23 mouse cellular contexts compared by ENCODE assay signal in genomic region chr8:91684596-91685317, GRCm38 (mm10).
DNase-seq lines count a peak whose midpoint lies in the region; ATAC-seq and TF ChIP-seq lines count a peak whose summit lies in the region.
"Had no signal": no experiment of that assay in that cellular context is flagged by ENCODE, and none has a peak within 500 bp of the region (broad histone marks: within the 10 kb centered on the region; RNA-seq: fewer than 3 reads in every experiment).

No protein-coding gene starts in this region.

- TF ChIP-seq CTCF in hindbrain, postnatal 0 days (IDR thresholded peaks at IDR 0.05; ENCODE audit: low read depth), result no peak
- TF ChIP-seq CTCF in lung, adult 2 months (IDR thresholded peaks at IDR 0.05; ENCODE audit: insufficient read depth, low read length), result no peak

- H3K27me3 ChIP-seq in embryonic facial prominence, embryonic 11.5 days (ENCODE audit: control insufficient read depth, insufficient read depth, low read length), result no peaks in the 10 kb centered on the region
- H3K27me3 ChIP-seq in embryonic facial prominence, embryonic 10.5 days (replicated peaks; ENCODE audit: low read depth, poor library complexity, severe bottlenecking), result peaks cover 41% of the 10 kb centered on the region
- no peaks in the 10 kb centered on the region for H3K27me3 ChIP-seq in hindbrain, postnatal 0 days (ENCODE audit: insufficient read depth, low read length)
- H3K27me3 ChIP-seq in hindbrain, embryonic 12.5 days, result 0 out of 2 replicates have a peak, but pooled peaks cover 7% of the 10 kb centered on the region
- H3K27me3 ChIP-seq: embryonic facial prominence, embryonic 12.5 days; embryonic facial prominence, embryonic 15.5 days had no signal

- no peaks in the 10 kb centered on the region for H3K36me3 ChIP-seq in embryonic facial prominence, embryonic 11.5 days (replicated peaks; ENCODE audit: control insufficient read depth, insufficient read depth, low read depth, low read length)
- no peaks in the 10 kb centered on the region for H3K36me3 ChIP-seq in embryonic facial prominence, embryonic 10.5 days (replicated peaks)
- H3K36me3 ChIP-seq in hindbrain, postnatal 0 days (ENCODE audit: insufficient read depth, low read length), result no peaks in the 10 kb centered on the region
- no peaks in the 10 kb centered on the region for H3K36me3 ChIP-seq in hindbrain, embryonic 12.5 days
- H3K36me3 ChIP-seq: embryonic facial prominence, embryonic 12.5 days; embryonic facial prominence, embryonic 15.5 days; heart, embryonic 10.5 days; heart, embryonic 13.5 days had no signal

- H3K4me1 ChIP-seq in embryonic facial prominence, embryonic 11.5 days (ENCODE audit: control insufficient read depth, insufficient read depth, low read length), result no peaks in the 10 kb centered on the region; the same call in 1 of the 2 replicates
- H3K4me1 ChIP-seq in embryonic facial prominence, embryonic 10.5 days, result peaks cover 33% of the 10 kb centered on the region
- H3K4me1 ChIP-seq in hindbrain, postnatal 0 days (ENCODE audit: insufficient read depth, low read length), result no peaks in the 10 kb centered on the region
- H3K4me1 ChIP-seq in hindbrain, embryonic 12.5 days, result peaks cover 7% of the 10 kb centered on the region
- H3K4me1 ChIP-seq in lung, adult 2 months (ENCODE audit: control insufficient read depth, insufficient read depth, low read length), result no peaks in the 10 kb centered on the region
- H3K4me1 ChIP-seq: embryonic facial prominence, embryonic 15.5 days had no signal

- H3K4me3 ChIP-seq in embryonic facial prominence, embryonic 11.5 days (ENCODE audit: low read depth, low read length), result no peak overlapping the region
- no peak overlapping the region for H3K4me3 ChIP-seq in embryonic facial prominence, embryonic 10.5 days
- H3K4me3 ChIP-seq in hindbrain, postnatal 0 days (ENCODE audit: low read length), result no peak overlapping the region
- no peak overlapping the region for H3K4me3 ChIP-seq in hindbrain, embryonic 12.5 days
- H3K4me3 ChIP-seq in lung, adult 2 months (replicated peaks; ENCODE audit: extremely low read depth, low read depth, low read length), result no peak overlapping the region
- H3K4me3 ChIP-seq: embryonic facial prominence, embryonic 12.5 days; embryonic facial prominence, embryonic 15.5 days; heart, adult 2 months; heart, embryonic 10.5 days; heart, embryonic 13.5 days had no signal

- no peak overlapping the region for H3K27ac ChIP-seq in embryonic facial prominence, embryonic 11.5 days (replicated peaks; ENCODE audit: low read depth, low read length)
- no peak overlapping the region for H3K27ac ChIP-seq in embryonic facial prominence, embryonic 10.5 days (replicated peaks)
- no peak overlapping the region for H3K27ac ChIP-seq in hindbrain, postnatal 0 days
- H3K27ac ChIP-seq in hindbrain, embryonic 12.5 days, result no peak overlapping the region
- H3K27ac ChIP-seq: embryonic facial prominence, embryonic 12.5 days; embryonic facial prominence, embryonic 15.5 days; heart, adult 2 months; heart, embryonic 10.5 days; heart, embryonic 13.5 days; hindbrain, embryonic 14.5 days had no signal

- ATAC-seq in embryonic facial prominence, embryonic 11.5 days (replicated peaks; ENCODE audit: insufficient number of reproducible peaks, low FRiP score, low TSS enrichment, low read depth), result 0 out of 2 replicates have a peak, but pooled peaks have one; percentile 34
- no peak for ATAC-seq in hindbrain, postnatal 0 days
- no peak for ATAC-seq in hindbrain, embryonic 12.5 days (ENCODE audit: low FRiP score)
- ATAC-seq: CD4-positive, CD25-positive, alpha-beta regulatory T cell, adult 4 months; forebrain, embryonic 14.5 days; forebrain, postnatal 0 days had no signal

- no peak for DNase-seq in embryonic facial prominence, embryonic 11.5 days (ENCODE audit: low spot score)
- no peak for DNase-seq in embryonic facial prominence, embryonic 10.5 days (ENCODE audit: low spot score)
- peak; percentile 19 for DNase-seq in hindbrain, postnatal 0 days (ENCODE audit: low spot score)
- DNase-seq in lung, postnatal 10 days, result peak; percentile 21
- no peak for DNase-seq in lung, adult 2 months
- peak; percentile 37 for DNase-seq in right cerebral cortex, postnatal 14 days
- no peak for DNase-seq in right cerebral cortex, postnatal 25 days
- DNase-seq: adrenal gland, adult 2 months; cerebellum, adult 11-12 months; cerebellum, adult 9-10 months; cerebellum, postnatal 36 days; forebrain, postnatal 0 days; gastrocnemius, postnatal 10 days; gastrocnemius, postnatal 36 days; heart, adult 2 months had no signal

- no peak overlapping the region for H3K4me2 ChIP-seq in embryonic facial prominence, embryonic 11.5 days (ENCODE audit: low read depth, low read length)
- H3K4me2 ChIP-seq in hindbrain, postnatal 0 days (ENCODE audit: low read depth, low read length), result no peak overlapping the region
- no peak overlapping the region for H3K4me2 ChIP-seq in hindbrain, embryonic 12.5 days (replicated peaks)
- H3K4me2 ChIP-seq: embryonic facial prominence, embryonic 12.5 days; embryonic facial prominence, embryonic 15.5 days; heart, embryonic 13.5 days; hindbrain, embryonic 14.5 days had no signal

- no peaks in the 10 kb centered on the region for H3K9me3 ChIP-seq in embryonic facial prominence, embryonic 11.5 days (replicated peaks; ENCODE audit: control insufficient read depth, low read length)
- H3K9me3 ChIP-seq in embryonic facial prominence, embryonic 10.5 days, result no peaks in the 10 kb centered on the region
- no peaks in the 10 kb centered on the region for H3K9me3 ChIP-seq in hindbrain, postnatal 0 days (ENCODE audit: low read length)
- no peaks in the 10 kb centered on the region for H3K9me3 ChIP-seq in hindbrain, embryonic 12.5 days (replicated peaks)
- H3K9me3 ChIP-seq: embryonic facial prominence, embryonic 12.5 days; embryonic facial prominence, embryonic 15.5 days; heart, embryonic 10.5 days; heart, embryonic 13.5 days had no signal

- no peak for TF ChIP-seq POLR2A in lung, adult 2 months (IDR thresholded peaks at IDR 0.05; ENCODE audit: borderline replicate concordance, extremely low read depth, low read depth, low read length)

- 68% methylated on average over 6 of the region's 6 CpGs for whole genome bisulfite sequencing in embryonic facial prominence, embryonic 11.5 days
- WGBS in embryonic facial prominence, embryonic 10.5 days, result 78% methylated on average over 6 of the region's 6 CpGs
- WGBS in hindbrain, postnatal 0 days, result 48% methylated on average over 6 of the region's 6 CpGs
- 68% methylated on average over 6 of the region's 6 CpGs for WGBS in hindbrain, embryonic 12.5 days
- 74% methylated on average over 6 of the region's 6 CpGs for WGBS in lung, adult 2 months

- no peak overlapping the region for H3K9ac ChIP-seq in embryonic facial prominence, embryonic 11.5 days (replicated peaks; ENCODE audit: low read length)
- no peak overlapping the region for H3K9ac ChIP-seq in hindbrain, postnatal 0 days (replicated peaks; ENCODE audit: low read length)
- H3K9ac ChIP-seq in hindbrain, embryonic 12.5 days, result no peak overlapping the region
- H3K9ac ChIP-seq: embryonic facial prominence, embryonic 12.5 days; embryonic facial prominence, embryonic 15.5 days; forebrain, postnatal 0 days; heart, embryonic 13.5 days; hindbrain, embryonic 14.5 days had no signal

Comparison
In these comparisons a context has a peak if more than half of its experiments do, and no peak if none do; other contexts are left out.
1. DNase-seq: peak in hindbrain, postnatal 0 days (single experiment), lung, postnatal 10 days (single experiment) and right cerebral cortex, postnatal 14 days (single experiment); none in embryonic facial prominence, embryonic 11.5 days (single experiment), embryonic facial prominence, embryonic 10.5 days (single experiment), lung, adult 2 months (single experiment) and right cerebral cortex, postnatal 25 days (single experiment).